Mouse (Mus musculus) spleen, adult 2 months (tissue): ENCODE data around the gene Kxd1. TPM values are rescaled to one million over a fixed set of nuclear protein-coding genes. Genes with fewer than 3 reads are reported as not detected.

ENCODE experiments used
- DNase-seq, 2 experiments: peaks; one replicate each; pipeline versions ENCODE4 v3.0.0 to v3.0.0-alpha.2; 2012 to 2021; ENCODE audit warnings: low spot score in 2 of 2, low read depth in 1 of 2
- H3K27ac ChIP-seq: fragments of 200-500 bp; 2 replicates; pipeline ENCODE4 v1.5.1; 2012; ENCODE audit warnings: low read length, inconsistent platforms; ENCODE audit not compliant: insufficient read depth
- H3K27me3 ChIP-seq: fragments of 200-500 bp; 2 replicates; pipeline ENCODE4 v1.6.1; 2012; ENCODE audit warnings: mild to moderate bottlenecking, moderate library complexity, low read length, inconsistent platforms; ENCODE audit not compliant: control insufficient read depth, insufficient read depth
- H3K36me3 ChIP-seq: fragments of 200-500 bp; 2 replicates; pipeline ENCODE4 v1.6.1; 2012; ENCODE audit warnings: mild to moderate bottlenecking, low read length, inconsistent platforms; ENCODE audit not compliant: control insufficient read depth, insufficient read depth
- H3K4me1 ChIP-seq: fragments of 200-500 bp; 2 replicates; pipeline ENCODE4 v1.6.1; 2011; ENCODE audit warnings: inconsistent platforms; ENCODE audit not compliant: control insufficient read depth, insufficient read depth, insufficient read length
- H3K4me3 ChIP-seq: fragments of 200-500 bp; 2 replicates; pipeline ENCODE4 v1.5.1; 2011; ENCODE audit warnings: mild to moderate bottlenecking, inconsistent platforms; ENCODE audit not compliant: insufficient read depth, insufficient read length; ENCODE audit errors: extremely low read depth
- CTCF ChIP-seq: fragments of 200-500 bp; IDR thresholded peaks from 2 replicates; pipeline ENCODE4 v1.5.1; 2011; ENCODE audit warnings: mild to moderate bottlenecking, inconsistent platforms; ENCODE audit not compliant: insufficient read depth, insufficient read length, insufficient replicate concordance; ENCODE audit errors: extremely low read depth
- POLR2A ChIP-seq: fragments of 200-500 bp; IDR thresholded peaks from 2 replicates; pipeline ENCODE4 v1.6.1; 2011; ENCODE audit warnings: low read depth, low read length, inconsistent platforms
- WGBS: fragments of 180-500 bp; shearing (Covaris S2); methylation state at CpG from one replicate; pipeline ENCODE4 v1.1.7; 2018; 5-methylcytosine and 5-hydroxymethylcytosine counted together
- polyA plus RNA-seq: library from polyadenylated mRNA; depleted of rRNA; stranded (reverse); fragments of >200 nt; gene quantifications from 2 replicates; pipeline ENCODE4 v1.2.3, GENCODE M21; 2012

The Kxd1 gene
- polyA plus RNA-seq, 1 experiment = 50.2 TPM

GRCm38 (mm10) chr8:70482943-70483342 lies 44.8 kb downstream of the Kxd1 start:
- H3K4me3 ChIP-seq = no peak overlapping the region
- peaks cover 4% of the 10 kb centered on the region; the same call in 1 of the 2 replicates for H3K27me3 ChIP-seq
- no peak for DNase-seq
- 83% methylated on average over 2 of the region's 2 CpGs for WGBS
- TF ChIP-seq CTCF (no peak), POLR2A (no peak)
- H3K4me1 ChIP-seq = no peaks in the 10 kb centered on the region; the same call in 1 of the 2 replicates
- no peak overlapping the region for H3K27ac ChIP-seq
- H3K36me3 ChIP-seq = no peaks in the 10 kb centered on the region

GRCm38 (mm10) chr8:70481908-70482307 lies 45.8 kb downstream of the Kxd1 start:
- Histone ChIP-seq H3K27me3 (peaks cover 3% of the 10 kb centered on the region; the same call in 1 of the 2 replicates), H3K4me1 (peaks cover 5% of the 10 kb centered on the region; the same call in 1 of the 2 replicates), H3K4me3 (no peak overlapping the region), H3K27ac (no peak overlapping the region), H3K36me3 (no peaks in the 10 kb centered on the region)
- no peak for DNase-seq
- TF ChIP-seq POLR2A (no peak), CTCF (no peak)
- whole genome bisulfite sequencing = 80% methylated on average over 3 of the region's 3 CpGs

- TF ChIP-seq POLR2A = no peak
- no peak for TF ChIP-seq CTCF
- no peaks in the 10 kb centered on the region for H3K27me3 ChIP-seq
- H3K4me1 ChIP-seq = peaks cover 5% of the 10 kb centered on the region; the same call in 1 of the 2 replicates
- WGBS = 18% methylated on average over 21 of the region's 21 CpGs
- H3K27ac ChIP-seq = no peak overlapping the region
- H3K4me3 ChIP-seq = peak overlapping the region; percentile 70
- DNase-seq = no peak
- H3K36me3 ChIP-seq = no peaks in the 10 kb centered on the region
Observed at GRCm38 (mm10) chr8:70477269-70477982, 50.3 kb downstream of the Kxd1 start.

- H3K4me3 ChIP-seq = peak within 1 kb of the TSS; percentile 70
- H3K36me3 ChIP-seq = no peaks in the 10 kb centered on the region
- H3K27ac ChIP-seq = no peak within 1 kb of the TSS; the same call in 1 of the 2 replicates
- no peak for TF ChIP-seq POLR2A
- no peak for TF ChIP-seq CTCF
- H3K27me3 ChIP-seq = no peaks in the 10 kb centered on the region
- peaks cover 5% of the 10 kb centered on the region; the same call in 1 of the 2 replicates for H3K4me1 ChIP-seq
- WGBS = under 1% methylated on average over 53 of the region's 53 CpGs
- peak; percentile 93 to 96 for DNase-seq
Observed at GRCm38 (mm10) chr8:70476333-70477268, 51.2 kb downstream of the Kxd1 start, which contains the start of gene Klhl26. TSS of gene Klhl26 (minus strand) at chr8:70476968.

- H3K27me3 ChIP-seq = no peaks in the 10 kb centered on the region
- WGBS = over 99% methylated on average over 7 of the region's 7 CpGs
- no peak overlapping the region for H3K4me3 ChIP-seq
- no peak for TF ChIP-seq CTCF
- TF ChIP-seq POLR2A = no peak
- DNase-seq = no peak
- H3K36me3 ChIP-seq = no peaks in the 10 kb centered on the region
- H3K27ac ChIP-seq = no peak overlapping the region
- H3K4me1 ChIP-seq = no peaks in the 10 kb centered on the region; the same call in 1 of the 2 replicates
Observed at GRCm38 (mm10) chr8:70471856-70472255, 55.9 kb downstream of the Kxd1 start.

- H3K36me3 ChIP-seq = no peaks in the 10 kb centered on the region
- DNase-seq = no peak
- no peak overlapping the region for H3K27ac ChIP-seq
- no peak overlapping the region for H3K4me3 ChIP-seq
- TF ChIP-seq CTCF (no peak), POLR2A (no peak)
- no peaks in the 10 kb centered on the region; the same call in 1 of the 2 replicates for H3K4me1 ChIP-seq
- no peaks in the 10 kb centered on the region for H3K27me3 ChIP-seq
- 89% methylated on average over 2 of the region's 2 CpGs for WGBS
Observed at GRCm38 (mm10) chr8:70469938-70470337, 57.8 kb downstream of the Kxd1 start.
